Mouse (Mus musculus): Measurements from ENCODE around the gene Traf3ip2.

The Traf3ip2 gene

GRCm38 (mm10) chr10:39634423-39635101 is 21.8 kb downstream of the Traf3ip2 start:
- no peak for DNase-seq

GRCm38 (mm10) chr10:39638862-39639261 is 26.1 kb downstream of the Traf3ip2 start:
- no peak for DNase-seq

GRCm38 (mm10) chr10:39639783-39640182 is 27.0 kb downstream of the Traf3ip2 start:
- DNase-seq = no peak

- peak in 1 of 2 experiments; percentile 50 for DNase-seq
These were observed 28.1 kb downstream of the Traf3ip2 start for GRCm38 (mm10) chr10:39640817-39641226.

- DNase-seq = no peak
These were observed 33.3 kb downstream of the Traf3ip2 start for GRCm38 (mm10) chr10:39645789-39646628.

GRCm38 (mm10) chr10:39646629-39647019 is 33.9 kb downstream of the Traf3ip2 start:
- DNase-seq = peak; percentile 75 to 82

GRCm38 (mm10) chr10:39647118-39647517 is 34.4 kb downstream of the Traf3ip2 start:
- DNase-seq = no peak

- no peak for DNase-seq
These were observed 35.5 kb downstream of the Traf3ip2 start for GRCm38 (mm10) chr10:39648278-39648677.

GRCm38 (mm10) chr10:39649550-39649949 is 36.8 kb downstream of the Traf3ip2 start:
- DNase-seq = no peak

GRCm38 (mm10) chr10:39650316-39650715 is 37.6 kb downstream of the Traf3ip2 start:
- DNase-seq = no peak

GRCm38 (mm10) chr10:39654001-39654416 is 41.3 kb downstream of the Traf3ip2 start:
- no peak for DNase-seq

- DNase-seq = no peak
These were observed 46.2 kb downstream of the Traf3ip2 start for GRCm38 (mm10) chr10:39658901-39659410.

GRCm38 (mm10) chr10:39659411-39660268 is 46.9 kb downstream of the Traf3ip2 start:
- peak; percentile 61 to 81 for DNase-seq

- DNase-seq = no peak
These were observed 47.5 kb downstream of the Traf3ip2 start for GRCm38 (mm10) chr10:39660269-39660655.

- no peak for DNase-seq
These were observed 48.0 kb downstream of the Traf3ip2 start for GRCm38 (mm10) chr10:39660698-39661097.

GRCm38 (mm10) chr10:39665071-39665502 is 52.4 kb downstream of the Traf3ip2 start:
- no peak for DNase-seq

- no peak for DNase-seq
These were observed 53.3 kb downstream of the Traf3ip2 start for GRCm38 (mm10) chr10:39666027-39666426.

- DNase-seq = no peak
These were observed 58.7 kb downstream of the Traf3ip2 start for GRCm38 (mm10) chr10:39671451-39671850.

GRCm38 (mm10) chr10:39672547-39673051 is 59.9 kb downstream of the Traf3ip2 start:
- DNase-seq = no peak

- peak in 1 of 2 experiments; percentile 36 for DNase-seq
These were observed 61.4 kb downstream of the Traf3ip2 start for GRCm38 (mm10) chr10:39674106-39674505.

GRCm38 (mm10) chr10:39674766-39675165 is 62.0 kb downstream of the Traf3ip2 start:
- DNase-seq = no peak

GRCm38 (mm10) chr10:39678199-39678791 is 65.6 kb downstream of the Traf3ip2 start:
- no peak for DNase-seq
